Mouse (Mus musculus) thymus, postnatal 10 days (tissue): ENCODE measurements at regions not wholly inside any gene's neighbourhood (a gene's known extent, or its start where the extent isn't known, plus 50 kb on each side); places are given as distances from the start of the nearest gene placed in this dataset.

Source experiments
- DNase-seq, 2 experiments: peaks; one replicate each; pipeline ENCODE4 v3.0.0; 2021; ENCODE audit warnings: low spot score in 2 of 2

- no peak for DNase-seq
These were observed 547.9 kb upstream of the Lrrc6 start for GRCm38 (mm10) chr15:67048621-67049020.

DNA sequence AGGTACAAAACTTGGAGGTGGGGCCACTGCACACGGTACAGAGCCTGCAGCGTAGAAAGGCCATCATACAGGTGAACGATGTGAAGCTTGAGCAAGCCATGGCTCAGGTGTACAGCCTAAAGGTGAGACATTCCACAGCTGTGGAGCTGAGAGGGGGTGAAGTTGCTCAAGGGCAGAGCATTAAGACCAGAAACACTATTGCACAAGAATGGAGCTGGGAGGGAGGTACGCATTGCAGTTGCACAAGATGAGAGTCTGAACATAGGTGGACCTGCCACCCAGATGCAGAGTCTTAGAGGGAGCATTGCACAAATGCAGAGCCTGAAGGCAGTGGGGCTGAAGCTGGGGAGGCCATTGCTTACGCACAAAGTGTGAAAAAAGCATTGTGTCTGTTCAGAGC is 547.4 kb upstream of the Lrrc6 start:
- DNase-seq, result no peak

DNA sequence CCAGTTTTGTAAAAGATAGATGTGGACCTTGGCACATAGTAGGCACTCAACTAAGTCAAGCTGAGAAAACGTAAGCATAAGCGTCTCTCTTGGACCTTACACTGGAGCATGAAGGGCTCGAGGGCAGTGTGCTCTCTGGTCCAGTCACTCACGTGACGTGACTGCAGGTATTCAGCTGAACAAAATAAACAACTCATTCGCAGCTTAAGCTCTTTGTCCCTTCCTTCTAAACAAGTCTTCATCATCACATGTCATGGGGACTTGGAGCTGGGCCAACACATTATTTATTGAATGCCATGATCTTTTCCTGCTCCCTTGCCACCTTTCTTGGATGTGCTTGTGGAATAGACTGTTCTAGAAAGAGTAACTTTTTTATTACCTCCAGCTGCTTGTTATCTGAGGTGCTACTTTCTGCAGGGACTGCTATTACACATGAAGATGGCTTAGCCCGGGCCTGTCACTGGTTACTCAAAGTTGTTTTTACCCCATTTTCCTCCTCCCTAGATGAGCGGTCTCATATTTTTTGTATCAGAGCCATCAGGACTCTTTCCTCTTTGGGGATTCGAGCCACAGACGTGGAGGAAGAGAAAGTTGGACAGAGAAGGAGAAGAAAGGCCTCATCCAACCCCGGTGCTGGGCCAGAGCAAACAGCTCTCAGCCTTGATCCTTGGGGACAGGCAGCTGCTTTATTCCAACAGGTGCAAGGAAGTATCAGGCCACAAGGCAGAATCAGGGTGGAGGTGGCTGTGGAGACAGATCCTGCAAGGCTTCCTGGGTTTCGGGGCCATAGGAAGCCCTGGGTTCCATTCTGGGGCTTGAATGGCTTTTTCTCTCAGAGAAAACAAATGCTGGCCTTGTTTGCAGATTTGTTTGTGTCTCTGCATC is 545.5 kb upstream of the Lrrc6 start:
- DNase-seq, result no peak

GRCm38 (mm10) chr15:67045329-67045728 is 544.6 kb upstream of the Lrrc6 start:
- DNase-seq, result peak; percentile 35 to 48

DNA sequence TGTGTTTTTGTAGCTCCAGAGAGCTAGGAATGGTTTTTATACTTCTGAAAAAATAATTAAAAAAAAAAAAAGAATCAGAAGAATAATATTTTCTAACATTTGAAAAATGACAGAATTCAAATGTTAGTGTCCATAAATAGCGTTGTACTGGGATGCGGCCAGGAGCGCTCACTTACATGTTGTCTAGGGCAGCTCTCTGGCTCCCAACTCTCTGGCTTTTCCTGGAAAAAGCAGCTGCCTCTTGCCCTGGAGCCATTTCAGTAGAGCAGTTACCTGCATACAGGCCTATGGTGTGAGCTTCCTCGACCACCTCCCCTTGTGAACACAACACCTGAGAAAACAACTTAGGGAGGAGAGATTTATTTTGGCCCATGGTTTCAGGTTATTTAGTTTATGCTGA is 544.1 kb upstream of the Lrrc6 start:
- no peak for DNase-seq

GRCm38 (mm10) chr15:67042131-67042530 is 541.4 kb upstream of the Lrrc6 start:
- DNase-seq, result peak in 1 of 2 experiments; percentile 29

GRCm38 (mm10) chr15:67040229-67040628 is 539.5 kb upstream of the Lrrc6 start:
- DNase-seq, result no peak

DNA sequence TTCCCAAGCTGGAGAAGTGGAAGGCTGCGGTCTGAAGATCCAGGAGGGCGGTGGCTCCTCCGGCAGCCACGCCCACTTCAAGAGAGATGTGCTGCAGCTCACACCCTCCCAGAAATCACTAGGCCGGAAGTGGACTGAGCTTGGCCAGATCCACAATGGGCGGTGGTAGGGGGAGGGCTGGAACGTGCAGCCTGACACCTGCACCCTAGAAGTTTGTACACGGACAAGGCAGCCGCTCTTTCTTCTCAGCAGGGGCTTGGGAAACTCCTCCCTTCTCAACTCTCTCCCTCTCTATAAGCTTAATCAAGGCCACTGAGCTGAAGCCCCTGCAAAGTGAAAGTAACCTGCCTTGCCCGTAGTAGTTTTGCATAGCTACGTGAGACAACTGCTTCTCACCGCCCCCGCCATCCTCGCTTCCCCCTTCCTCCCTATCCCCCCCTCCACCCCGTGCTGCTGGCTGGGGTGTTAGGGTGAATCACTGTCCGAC is 538.8 kb upstream of the Lrrc6 start:
- peak; percentile 60 for DNase-seq

DNA sequence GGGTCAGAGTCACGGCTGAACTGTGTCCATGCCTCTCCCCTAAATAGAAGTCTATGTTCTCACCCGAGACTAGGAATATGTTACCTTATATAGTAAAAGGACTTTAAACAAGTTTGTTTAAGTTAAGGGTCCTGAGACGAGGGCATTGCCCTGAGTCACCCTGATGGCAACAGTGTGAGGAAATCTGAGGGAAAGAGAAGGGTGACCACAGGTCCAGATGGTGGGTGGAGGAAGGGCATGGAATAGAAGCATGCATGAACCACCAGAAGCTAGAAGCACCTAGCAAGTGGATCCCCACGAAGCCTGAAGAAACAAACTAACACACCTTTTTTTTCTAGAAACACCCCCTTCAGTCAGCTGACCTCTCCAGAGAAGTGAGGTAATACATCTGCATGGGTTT is 536.9 kb upstream of the Lrrc6 start:
- DNase-seq, result no peak

DNA sequence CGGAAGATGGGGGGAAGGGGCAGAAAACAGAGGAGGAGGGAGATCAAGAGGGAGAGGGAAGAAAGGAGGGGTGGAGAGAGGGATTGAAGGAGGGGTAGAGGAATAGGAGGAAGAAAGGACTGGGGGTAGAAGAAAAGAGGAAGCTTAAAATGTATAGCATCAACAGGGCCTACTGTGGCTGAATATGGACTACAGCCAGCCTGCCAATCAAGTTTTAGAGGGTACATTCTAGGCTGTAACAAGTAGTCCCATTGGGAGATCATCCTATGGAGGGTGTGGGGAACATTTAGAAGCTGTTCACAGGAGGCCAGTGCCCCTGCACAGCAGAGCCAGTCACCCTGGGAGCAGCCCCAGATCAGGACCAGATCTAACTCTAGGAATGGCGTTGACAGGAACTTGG is 535.6 kb upstream of the Lrrc6 start:
- no peak for DNase-seq

DNA sequence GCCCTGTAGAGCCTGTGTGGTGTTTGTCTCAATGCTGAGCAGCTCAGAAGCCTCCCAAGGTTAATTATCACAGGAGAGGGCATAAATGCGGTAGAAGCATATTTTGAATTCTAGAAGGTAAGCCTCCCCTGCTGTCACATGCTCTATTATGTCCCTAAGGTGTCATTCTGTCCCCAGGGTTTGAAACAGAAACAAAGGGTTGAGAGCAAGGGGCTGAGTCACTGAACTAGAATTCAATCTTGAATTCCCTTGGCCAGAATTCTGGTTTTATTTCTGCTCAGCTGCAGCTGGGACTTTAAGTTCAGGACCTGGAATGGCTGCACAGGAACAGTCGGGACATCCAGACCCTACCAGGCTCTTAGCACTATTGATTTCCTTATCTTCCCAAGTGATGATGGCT is 533.2 kb upstream of the Lrrc6 start:
- no peak for DNase-seq

- DNase-seq, result no peak
These were observed 531.3 kb upstream of the Lrrc6 start for GRCm38 (mm10) chr15:67031866-67032526.

GRCm38 (mm10) chr15:67030975-67031374 is 530.3 kb upstream of the Lrrc6 start:
- no peak for DNase-seq

DNA sequence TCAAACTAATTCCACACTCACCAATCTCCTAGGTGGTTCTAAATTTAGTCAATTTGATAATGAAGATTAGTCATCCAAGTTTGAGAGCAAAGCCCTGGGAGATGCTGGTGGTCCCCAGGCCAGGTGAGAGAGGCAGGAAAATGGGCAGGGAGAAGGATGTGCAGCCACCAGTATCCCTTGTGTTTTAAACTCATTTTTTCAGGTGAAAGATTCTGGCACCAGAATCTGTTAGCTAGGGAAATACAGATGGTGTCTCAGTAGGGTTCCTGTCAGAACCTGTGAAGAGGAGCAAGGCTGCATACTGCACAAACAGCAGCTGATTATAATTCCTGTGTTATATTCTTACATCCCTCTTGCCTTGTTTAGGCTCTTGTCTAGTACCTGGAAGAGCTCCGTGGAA is 527.5 kb upstream of the Lrrc6 start:
- DNase-seq, result no peak

DNA sequence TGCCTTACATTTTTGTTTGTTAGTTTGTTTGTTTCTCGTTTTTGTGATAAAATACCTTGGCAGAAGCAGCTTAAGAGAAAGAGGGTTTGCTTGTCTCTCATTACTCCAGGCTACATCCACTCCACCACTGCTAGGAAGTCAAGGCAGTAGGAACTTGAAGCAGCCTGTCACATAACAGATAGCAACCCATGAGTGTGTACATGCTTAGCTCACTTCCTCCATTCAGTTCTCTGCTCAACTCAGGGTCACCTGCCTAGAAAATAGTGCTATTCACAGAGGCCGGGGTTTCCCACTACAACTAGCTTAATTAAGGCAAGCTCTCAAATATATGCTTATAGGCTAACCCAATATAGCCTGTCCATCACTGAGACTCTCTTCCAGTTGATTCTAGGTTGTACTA is 527.0 kb upstream of the Lrrc6 start:
- DNase-seq, result no peak

GRCm38 (mm10) chr15:67025746-67026145 is 525.0 kb upstream of the Lrrc6 start:
- DNase-seq, result no peak

GRCm38 (mm10) chr15:67024386-67024785 is 523.7 kb upstream of the Lrrc6 start:
- no peak for DNase-seq

- no peak for DNase-seq
These were observed 522.4 kb upstream of the Lrrc6 start for GRCm38 (mm10) chr15:67023081-67023480.

DNA sequence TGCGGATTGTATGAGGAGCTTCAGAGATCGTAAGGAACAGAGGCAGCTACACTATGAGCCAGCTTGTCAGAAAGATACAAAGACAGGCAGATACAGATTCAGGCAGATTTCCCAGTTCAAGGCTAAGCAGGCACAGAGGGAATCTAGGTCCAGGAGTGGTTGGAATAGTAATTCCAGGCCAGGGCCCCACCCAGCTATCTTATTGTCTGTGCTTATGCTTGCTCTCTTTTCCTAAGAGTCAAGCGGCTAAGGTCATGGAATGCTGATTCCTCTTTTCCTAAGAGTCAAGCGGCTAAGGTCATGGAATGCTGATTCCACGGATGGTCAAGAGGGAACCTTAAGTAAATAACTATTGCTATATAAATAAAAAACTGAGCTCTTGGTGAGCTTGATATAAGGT is 520.7 kb upstream of the Lrrc6 start:
- no peak for DNase-seq

DNA sequence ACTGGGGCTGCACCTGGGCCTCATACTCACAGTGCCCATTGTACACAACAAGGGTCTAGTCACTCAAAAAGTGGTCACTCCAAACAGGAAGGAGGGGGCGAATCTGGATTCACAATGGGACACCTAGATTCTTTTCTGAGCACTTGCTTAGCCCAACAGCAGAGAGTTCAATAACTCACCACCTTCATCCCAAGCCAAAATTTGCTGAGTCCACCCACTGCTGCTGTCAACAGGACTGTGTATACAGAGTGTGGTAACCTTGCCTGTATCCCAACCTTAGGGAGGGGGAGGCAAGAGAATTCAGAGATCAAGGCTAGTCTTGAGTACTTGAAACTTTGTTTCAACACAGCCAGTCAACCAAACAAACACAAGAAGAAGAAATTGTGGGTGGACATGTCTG is 519.2 kb upstream of the Lrrc6 start:
- DNase-seq, result no peak

DNA sequence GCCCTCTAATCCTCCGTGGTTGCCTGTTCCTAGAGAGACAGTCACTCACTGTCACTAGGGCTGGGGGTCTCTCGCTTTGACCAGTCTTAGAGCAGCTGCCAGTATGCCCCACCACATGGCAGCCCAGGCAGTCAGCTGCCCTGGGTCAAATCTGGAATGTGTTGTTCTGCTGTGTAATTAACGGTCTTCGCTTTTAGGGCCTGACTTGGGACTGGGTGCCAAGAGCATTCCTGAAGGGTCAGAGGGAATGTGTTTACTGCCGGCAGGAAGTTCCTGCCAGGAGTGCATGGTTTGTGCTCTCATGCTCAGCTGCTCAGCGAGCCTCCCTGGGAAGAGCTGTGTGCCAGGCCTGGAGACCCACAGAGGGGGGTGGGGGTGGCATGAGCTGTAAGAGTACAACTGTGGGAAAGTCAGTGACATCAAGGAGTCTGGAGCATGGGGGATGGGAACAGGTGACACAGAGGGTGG is 518.5 kb upstream of the Lrrc6 start:
- no peak for DNase-seq
